Mouse (Mus musculus): ENCODE results near the gene Dnmt3l. TPM values are rescaled to one million over a fixed set of nuclear protein-coding genes. Genes with fewer than 3 reads are reported as not detected.
"Not testable (repeated sequence)": the region's sequence is repeated elsewhere in the genome, so short reads cannot be mapped to it uniquely, and the experiment has no call there.

The Dnmt3l gene
- not detected for total RNA-seq (2021)

DNA sequence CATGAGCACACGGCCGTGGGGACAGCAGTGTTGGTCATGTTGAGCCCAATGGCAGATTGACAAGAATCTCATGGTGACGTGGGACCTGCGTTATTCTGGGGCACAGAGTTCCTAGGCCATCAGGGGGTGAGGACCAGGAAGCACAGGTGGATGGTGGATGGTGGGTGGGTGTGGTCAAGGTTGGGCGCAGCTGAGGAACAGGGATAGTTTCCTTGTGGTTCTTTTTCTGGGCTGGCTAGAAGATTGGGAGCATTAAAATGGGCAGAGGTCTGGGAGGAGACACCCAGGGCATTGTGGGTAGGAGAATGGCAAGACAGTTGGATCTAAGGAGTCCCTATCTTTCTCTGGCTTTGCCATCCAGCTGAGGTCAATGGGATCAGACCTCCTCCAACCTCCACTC lies at the start of gene Dnmt3l:
Dnmt3l (plus strand) TSS at position 301 of the 400 bp plus-strand sequence.
- no peak for DNase-seq
- intact Hi-C loops (cut with DNase I) = no loop called here

- no peak for DNase-seq
- intact Hi-C loops (cut with DNase I) = no loop called here
Observed at GRCm38 (mm10) chr10:77995639-77996038, 46.1 kb upstream of the Dnmt3l start.

DNA sequence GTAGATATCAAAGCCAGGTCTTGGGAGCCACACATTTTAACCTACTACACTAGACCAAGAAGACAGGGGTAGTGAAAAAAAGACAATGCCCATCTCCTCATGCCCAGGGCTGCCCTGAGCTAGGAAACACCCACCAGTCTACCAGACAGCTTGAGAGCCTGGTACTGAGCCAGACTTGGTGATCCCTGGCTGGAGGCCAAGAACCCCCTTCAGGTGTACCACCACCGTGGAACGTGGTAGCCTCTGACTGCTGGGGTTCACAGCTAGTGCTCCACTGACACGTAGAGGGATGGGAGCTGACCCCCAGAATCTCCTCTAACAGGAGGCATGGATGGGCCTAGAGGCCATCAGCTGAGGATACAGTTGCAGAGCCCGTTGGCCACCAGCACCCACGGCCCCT lies 41.5 kb upstream of the Dnmt3l start:
- intact Hi-C loops (cut with DNase I) = no loop called here

DNA sequence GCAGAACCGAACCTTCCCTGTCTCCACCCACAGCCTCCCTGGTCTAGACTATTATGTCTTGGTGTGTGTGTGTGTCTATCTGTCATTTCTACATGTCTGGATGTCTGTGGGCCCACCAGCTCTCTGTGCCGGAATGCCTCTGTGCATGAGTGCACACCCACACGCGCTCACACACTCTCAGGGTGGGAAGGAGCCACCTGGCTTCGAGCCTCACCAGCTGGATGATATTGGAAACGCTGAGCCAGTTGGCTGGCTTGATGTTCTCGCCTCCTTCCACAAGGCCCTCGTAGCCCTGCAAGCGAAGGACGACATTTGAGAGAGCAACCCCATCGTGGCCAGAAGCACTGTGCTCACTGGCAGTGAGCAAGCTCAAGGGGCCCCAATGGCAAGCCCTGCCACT lies 40.0 kb upstream of the Dnmt3l start:
- intact Hi-C loops (cut with DNase I) = no loop called here
- peak; percentile 61 for DNase-seq

More for the DNA sequence above, 41.5 kb upstream of the Dnmt3l start:
- no peak for DNase-seq

GRCm38 (mm10) chr10:78002316-78002715 lies 39.4 kb upstream of the Dnmt3l start:
- intact Hi-C loops (cut with DNase I) = no loop called here
- DNase-seq = no peak

GRCm38 (mm10) chr10:78004479-78005100 lies 37.2 kb upstream of the Dnmt3l start:
- intact Hi-C loops (cut with DNase I) = no loop called here
- DNase-seq = no peak

DNA sequence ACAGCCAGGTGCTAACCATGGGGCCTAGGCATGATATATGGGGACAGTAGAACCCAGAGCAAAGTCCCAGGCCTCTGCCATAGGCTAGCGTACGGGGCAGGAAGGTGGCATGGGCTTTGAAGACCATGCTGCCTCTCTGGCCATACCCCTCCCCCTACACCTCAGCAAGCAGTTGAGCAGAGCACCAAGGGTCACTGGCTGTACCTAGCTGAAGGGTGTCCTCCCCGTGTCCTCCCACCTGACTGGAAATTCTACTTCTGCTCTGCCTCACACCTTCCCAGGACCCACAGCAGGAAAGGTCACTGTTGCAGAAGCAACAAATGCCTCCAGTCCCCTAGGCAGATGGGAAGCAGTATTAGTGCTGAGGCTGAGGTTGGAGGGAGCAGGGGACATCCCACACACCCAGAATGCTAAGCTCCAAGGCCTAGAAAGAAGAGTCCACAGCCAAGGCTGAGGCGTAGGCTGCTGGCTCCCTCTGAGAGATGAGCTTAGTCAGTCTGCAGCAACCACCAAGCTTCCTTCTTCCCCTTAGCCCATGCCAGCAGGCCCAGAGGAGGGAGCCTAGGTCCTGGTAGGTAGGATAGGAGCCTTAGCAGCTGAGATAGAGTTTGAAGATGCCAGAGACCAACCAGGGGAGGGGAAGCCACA lies 35.8 kb upstream of the Dnmt3l start:
- no peak for DNase-seq

GRCm38 (mm10) chr10:78007203-78007602 lies 34.5 kb upstream of the Dnmt3l start:
- intact Hi-C loops (cut with DNase I) = no loop called here
- no peak for DNase-seq

More for the DNA sequence above, 35.8 kb upstream of the Dnmt3l start:
- intact Hi-C loops (cut with DNase I) = no loop called here

DNA sequence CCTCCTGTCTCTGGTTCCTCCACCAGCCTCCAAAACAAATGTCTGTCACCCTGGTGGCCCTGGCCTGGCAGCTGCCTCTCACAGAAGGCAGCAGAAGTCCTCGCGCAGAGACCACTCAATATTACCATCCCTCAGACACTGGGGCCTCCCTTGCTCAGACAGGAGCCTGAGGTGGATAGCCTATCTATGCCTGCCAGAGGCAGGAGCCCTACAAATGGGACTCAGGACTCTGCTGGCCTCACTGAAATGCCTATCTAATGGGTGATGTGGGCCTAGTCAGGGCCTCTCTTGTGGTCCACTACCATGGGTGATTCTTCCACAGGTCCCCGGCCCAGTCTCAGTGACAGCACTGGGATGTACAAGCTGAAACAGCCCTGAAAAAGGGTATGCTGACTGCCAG lies 33.6 kb upstream of the Dnmt3l start:
- intact Hi-C loops (cut with DNase I) = no loop called here
- DNase-seq = no peak

DNA sequence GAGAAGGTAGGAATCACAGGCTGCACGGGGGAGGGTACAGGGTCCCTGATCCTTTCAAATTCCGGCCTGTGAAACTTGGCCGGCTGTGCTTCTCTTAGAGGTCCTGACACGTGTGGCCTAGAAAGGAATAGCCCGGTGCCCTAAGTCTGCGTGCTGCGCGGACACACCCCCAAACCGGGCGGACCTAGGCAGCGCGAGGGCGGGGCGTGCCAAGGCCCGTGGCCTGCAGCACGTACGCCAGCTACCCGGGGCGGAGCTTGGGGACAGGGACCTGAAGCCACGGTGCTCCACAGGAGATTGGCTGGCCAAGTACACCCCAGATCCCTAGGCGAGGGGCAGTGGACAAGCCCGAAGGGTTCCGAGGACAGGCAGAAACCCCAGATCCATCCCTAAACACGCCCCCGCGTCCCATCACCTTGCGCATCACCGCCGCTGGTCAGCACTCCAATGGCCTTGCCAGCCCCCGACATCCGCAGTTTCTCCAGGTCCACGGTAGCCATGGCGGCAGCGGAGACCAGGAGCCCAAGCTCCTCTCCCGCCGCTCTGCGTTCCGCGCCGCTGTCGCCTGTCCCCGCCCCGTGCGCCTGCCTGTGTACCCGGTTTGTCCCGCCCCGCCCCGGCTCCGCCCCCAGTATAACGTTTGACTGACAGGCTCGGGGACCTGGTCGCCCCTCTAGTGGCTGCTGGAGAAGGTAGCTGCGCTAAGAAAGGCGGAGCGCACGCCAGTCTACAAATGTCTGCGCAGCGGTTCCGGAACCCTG lies 32.4 kb upstream of the Dnmt3l start:
- intact Hi-C loops (cut with DNase I) = no loop called here

DNA sequence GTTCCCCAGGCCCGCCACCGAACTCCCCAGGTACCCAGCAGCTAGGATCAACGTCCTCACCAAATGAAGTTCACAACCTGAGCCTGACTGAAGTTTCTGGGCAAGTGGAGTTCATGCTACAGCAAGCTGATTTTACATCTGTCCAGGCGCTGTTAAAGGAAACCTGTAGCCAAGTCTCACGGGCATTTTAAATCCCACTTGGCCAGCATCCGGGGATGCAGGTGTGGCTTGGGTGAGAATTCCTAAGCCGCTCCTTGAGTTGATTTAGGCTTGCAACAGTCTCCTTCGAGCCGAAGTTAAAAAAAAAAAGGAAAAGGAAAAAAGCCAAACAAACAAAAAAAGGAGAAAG lies 31.8 kb upstream of the Dnmt3l start, which contains the start of gene Pfkl:
Pfkl (minus strand) TSS at position 139 of the 349 bp plus-strand sequence.
- intact Hi-C loops (cut with DNase I) = no loop called here
- no peak for DNase-seq

More for the DNA sequence above, 32.4 kb upstream of the Dnmt3l start:
- DNase-seq = peak; percentile 97

GRCm38 (mm10) chr10:78010335-78010734 lies 31.4 kb upstream of the Dnmt3l start:
- DNase-seq = no peak
- intact Hi-C loops (cut with DNase I) = no loop called here

- intact Hi-C loops (cut with DNase I); DNase-seq: not testable (repeated sequence)
Observed at GRCm38 (mm10) chr10:78011116-78011515, 30.6 kb upstream of the Dnmt3l start.

GRCm38 (mm10) chr10:78012661-78013495 lies 28.9 kb upstream of the Dnmt3l start:
- intact Hi-C loops (cut with DNase I) = no loop called here
- no peak for DNase-seq

DNA sequence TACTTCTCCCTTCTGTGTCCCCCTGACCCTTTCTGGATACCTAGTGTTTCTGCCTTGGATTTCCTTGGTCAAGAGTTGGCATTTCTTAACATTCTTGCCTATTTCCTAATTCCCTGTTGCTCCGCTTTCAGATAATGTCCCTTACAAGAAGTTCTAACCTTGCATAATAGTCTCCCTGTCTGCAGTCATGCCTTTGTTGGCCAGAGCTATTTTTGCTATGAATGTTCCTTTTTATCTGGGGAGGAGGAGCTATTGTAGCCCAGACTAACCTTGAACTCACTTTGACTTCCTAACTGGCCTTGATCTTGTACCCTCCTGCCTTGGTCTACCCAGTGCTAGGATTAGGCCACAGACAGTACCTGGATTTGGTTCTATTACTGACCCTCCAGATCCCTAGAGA lies 26.3 kb upstream of the Dnmt3l start:
- DNase-seq = no peak
- intact Hi-C loops (cut with DNase I) = no loop called here

- no peak for DNase-seq
- intact Hi-C loops (cut with DNase I) = no loop called here
Observed at GRCm38 (mm10) chr10:78016366-78016765, 25.4 kb upstream of the Dnmt3l start.

- intact Hi-C loops (cut with DNase I) = no loop called here
- DNase-seq = peak; percentile 83
Observed at GRCm38 (mm10) chr10:78018797-78019203, 22.9 kb upstream of the Dnmt3l start.

- intact Hi-C loops (cut with DNase I) = no loop called here
- DNase-seq = no peak
Observed at GRCm38 (mm10) chr10:78019291-78019690, 22.5 kb upstream of the Dnmt3l start.

- intact Hi-C loops (cut with DNase I); DNase-seq: not testable (repeated sequence)
Observed at GRCm38 (mm10) chr10:78019984-78020383, 21.8 kb upstream of the Dnmt3l start.

- intact Hi-C loops (cut with DNase I) = loop anchor here (5.0 kb wide), 1 partner anchor 137 kb away; no protein-coding TSS in a partner anchor
- not testable (repeated sequence) for DNase-seq
Observed at GRCm38 (mm10) chr10:78025453-78025852, 16.3 kb upstream of the Dnmt3l start.

DNA sequence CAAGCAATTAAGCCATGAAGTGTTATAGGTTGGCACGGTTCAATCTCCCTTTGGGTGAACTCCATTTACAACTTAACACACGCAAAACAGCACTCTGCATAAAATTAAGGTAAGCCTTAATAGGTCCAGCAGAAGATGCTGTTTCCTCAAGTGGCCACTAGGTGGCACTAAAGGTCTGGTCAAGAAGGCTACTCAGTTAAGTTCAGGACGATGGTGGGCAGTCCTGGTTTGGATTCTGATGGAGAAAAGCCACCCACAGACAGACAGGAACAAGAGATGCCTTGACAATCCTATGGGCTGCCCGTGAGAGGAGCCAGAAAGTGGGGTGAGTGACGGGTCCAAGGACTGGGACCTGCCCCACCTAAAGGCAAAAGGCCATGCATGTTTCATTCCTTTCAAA lies 13.6 kb upstream of the Dnmt3l start:
- intact Hi-C loops (cut with DNase I) = loop anchor here (5.0 kb wide), 1 partner anchor 134 kb away; no protein-coding TSS in a partner anchor

More for the DNA sequence above, 13.6 kb upstream of the Dnmt3l start:
- DNase-seq = peak; percentile 77

Data from left cerebral cortex, postnatal 4 days (tissue).